Mouse (Mus musculus) thymus, adult 2 months (tissue): Measurements from ENCODE around the gene Zfp362.

Source experiments
- CTCF ChIP-seq: fragments of 200-500 bp; IDR thresholded peaks from 2 replicates; pipeline ENCODE4 v1.5.1; 2012; ENCODE audit warnings: mild to moderate bottlenecking, control low read depth, low read length, moderate library complexity, borderline replicate concordance; ENCODE audit not compliant: control insufficient read depth, poor library complexity, insufficient read depth; ENCODE audit errors: extremely low read depth
- POLR2A ChIP-seq: fragments of 200-500 bp; IDR thresholded peaks from 2 replicates; pipeline ENCODE4 v1.6.1; 2012; ENCODE audit warnings: mild to moderate bottlenecking, low read length, control low read depth, moderate library complexity; ENCODE audit not compliant: control insufficient read depth, poor library complexity, insufficient read depth; ENCODE audit errors: extremely low read depth

- TF ChIP-seq CTCF (no peak), POLR2A (no peak)
These were observed 38.7 kb upstream of the Zfp362 start for GRCm38 (mm10) chr4:128844566-128844965.
